Mouse (Mus musculus) small intestine, adult 2 months (tissue): ENCODE results near the gene Serpina3k. TPM values are rescaled to one million over a fixed set of nuclear protein-coding genes. Genes with fewer than 3 reads are reported as not detected.
"Not testable (repeated sequence)": the region's sequence is repeated elsewhere in the genome, so short reads cannot be mapped to it uniquely, and the experiment has no call there.

Experiments
- H3K27ac ChIP-seq: fragments of 200-500 bp; 2 replicates; pipeline ENCODE4 v1.5.1; 2012; ENCODE audit warnings: low read depth, low read length, control low read depth, inconsistent platforms; ENCODE audit not compliant: insufficient read depth
- H3K27me3 ChIP-seq: fragments of 200-500 bp; 2 replicates; pipeline ENCODE4 v1.6.1; 2012; ENCODE audit warnings: mild to moderate bottlenecking, moderate library complexity, low read length, inconsistent platforms; ENCODE audit not compliant: control insufficient read depth, insufficient read depth
- H3K36me3 ChIP-seq: fragments of 200-500 bp; 2 replicates; pipeline ENCODE4 v1.6.1; 2012; ENCODE audit warnings: mild to moderate bottlenecking, low read length, control low read depth, inconsistent platforms; ENCODE audit not compliant: control insufficient read depth, insufficient read depth
- H3K4me1 ChIP-seq: fragments of 200-500 bp; 2 replicates; pipeline ENCODE4 v1.6.1; 2012; ENCODE audit warnings: low read length, inconsistent platforms, mixed read lengths; ENCODE audit not compliant: control insufficient read depth, insufficient read depth, insufficient read length
- H3K4me3 ChIP-seq: fragments of 200-500 bp; 2 replicates; pipeline ENCODE4 v1.5.1; 2012; ENCODE audit warnings: low read depth, mild to moderate bottlenecking, control low read depth, inconsistent platforms, low read length, moderate library complexity
- CTCF ChIP-seq: fragments of 200-500 bp; IDR thresholded peaks from 2 replicates; pipeline ENCODE4 v1.5.1; 2012; ENCODE audit warnings: low read depth, mild to moderate bottlenecking, control low read depth, inconsistent platforms, low read length, moderate library complexity, mixed read lengths; ENCODE audit not compliant: insufficient replicate concordance, insufficient read length; ENCODE audit errors: extremely low read depth
- POLR2A ChIP-seq: fragments of 200-500 bp; IDR thresholded peaks from 2 replicates; pipeline ENCODE4 v1.6.1; 2012; ENCODE audit warnings: low read depth, mild to moderate bottlenecking, control low read depth, inconsistent platforms, low read length, moderate library complexity
- WGBS: fragments of 180-500 bp; shearing (Covaris S2); methylation state at CpG from one replicate; pipeline ENCODE4 v1.1.7; 2018; 5-methylcytosine and 5-hydroxymethylcytosine counted together
- polyA plus RNA-seq: library from polyadenylated mRNA; depleted of rRNA; stranded (reverse); fragments of >200 nt; gene quantifications from 2 replicates; pipeline ENCODE4 v1.2.3, GENCODE M21; 2012; rRNA removed

The Serpina3k gene
- not detected in 2 replicates for polyA plus RNA-seq

DNA sequence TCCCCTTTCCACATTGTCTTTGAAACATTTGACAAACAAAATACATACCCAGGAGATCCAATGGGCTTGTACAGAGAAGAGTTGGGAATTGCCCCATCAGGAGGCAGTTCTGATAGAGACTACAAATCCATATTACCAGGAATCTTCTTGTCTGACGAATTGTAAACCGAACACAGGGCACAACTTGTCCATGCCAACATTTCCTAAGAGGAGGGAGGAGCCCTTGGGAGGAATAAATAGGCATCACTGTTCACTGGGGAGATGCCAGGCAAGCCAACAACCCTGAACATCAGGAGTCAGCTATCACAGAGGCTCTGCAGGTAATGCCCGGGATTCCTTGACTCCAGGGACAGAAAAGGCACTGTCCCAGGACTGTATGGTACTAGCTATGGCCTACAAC lies at the start of gene Serpina3k, which contains the start of gene Serpina3m:
Serpina3k (plus strand) TSS at position 261 of the 400 bp plus-strand sequence.
Serpina3m (plus strand) TSS at position 261 of the 400 bp plus-strand sequence.
- 83% methylated on average over 3 of the region's 3 CpGs for WGBS
- H3K4me3 ChIP-seq, H3K4me1 ChIP-seq, H3K27ac ChIP-seq, H3K36me3 ChIP-seq, H3K27me3 ChIP-seq: not testable (repeated sequence)

DNA sequence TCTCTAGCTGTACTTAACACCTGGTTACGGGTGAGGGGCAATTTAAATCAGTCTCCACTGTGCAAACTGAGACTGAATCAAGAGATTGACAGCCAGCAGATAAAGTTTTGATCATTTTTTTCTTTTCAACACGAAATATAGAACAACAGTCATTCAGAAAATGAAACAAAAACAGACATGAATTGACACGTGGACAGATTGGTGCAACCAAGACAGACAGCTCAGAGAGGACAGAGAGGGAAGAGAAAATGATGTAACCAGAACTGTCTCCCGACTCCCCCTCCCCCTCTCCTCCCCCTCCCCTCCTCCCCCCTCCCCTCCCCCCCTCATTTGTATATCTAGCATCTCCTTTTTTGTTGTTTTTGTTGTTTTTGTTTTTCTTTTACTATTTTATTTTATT lies 48.4 kb upstream of the Serpina3k start:
- no peak for TF ChIP-seq CTCF
- TF ChIP-seq POLR2A = no peak
- Histone ChIP-seq H3K4me3 (no peak overlapping the region), H3K27me3 (no peaks in the 10 kb centered on the region; the same call in 1 of the 2 replicates), H3K27ac (no peak overlapping the region), H3K36me3 (no peaks in the 10 kb centered on the region), H3K4me1 (no peaks in the 10 kb centered on the region)
- WGBS = 25% methylated on average over 4 of the region's 4 CpGs

DNA sequence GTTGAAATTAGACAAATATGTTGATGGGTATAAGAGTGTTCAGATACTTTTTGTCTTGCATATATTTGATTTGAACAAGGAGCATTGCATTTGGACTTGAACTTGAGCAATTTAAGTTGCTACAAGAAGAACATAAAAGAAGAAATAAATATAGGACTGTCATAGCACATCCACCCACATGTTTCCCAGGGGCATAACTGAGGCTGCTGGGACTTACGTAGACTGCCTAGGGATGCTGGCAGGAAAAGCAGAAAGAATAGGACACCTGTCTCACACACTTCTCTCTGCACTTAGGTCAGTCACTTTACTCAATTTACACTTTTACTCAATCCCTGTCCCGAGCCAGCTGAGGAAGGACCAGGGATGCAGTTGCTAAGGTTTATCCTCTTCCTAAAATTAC lies 44.3 kb upstream of the Serpina3k start:
- H3K4me3 ChIP-seq = no peak overlapping the region
- TF ChIP-seq POLR2A (no peak), CTCF (no peak)
- no peaks in the 10 kb centered on the region for H3K36me3 ChIP-seq
- H3K27me3 ChIP-seq = no peaks in the 10 kb centered on the region; the same call in 1 of the 2 replicates
- no peak overlapping the region for H3K27ac ChIP-seq
- WGBS = 84% methylated on average over 2 of the region's 2 CpGs
- H3K4me1 ChIP-seq = no peaks in the 10 kb centered on the region

DNA sequence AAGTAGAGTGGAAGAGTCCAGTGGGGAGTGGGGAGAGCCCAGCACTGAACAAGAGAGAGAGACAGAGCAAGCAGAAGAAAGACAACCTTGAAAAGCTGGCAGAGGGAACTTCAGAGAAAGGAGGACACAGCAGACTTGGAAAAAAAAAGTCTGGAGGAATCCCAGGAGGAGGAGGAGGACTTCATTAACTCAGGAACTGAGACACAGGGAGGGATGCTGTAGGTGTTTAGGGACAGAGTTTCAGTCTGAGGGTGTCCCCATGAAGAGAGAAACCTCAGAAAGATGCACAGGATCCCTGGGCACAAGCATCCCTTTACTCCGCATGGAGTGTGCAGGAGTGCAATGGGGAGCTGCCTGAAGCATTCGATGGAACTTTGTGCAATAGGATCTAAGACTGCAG lies 40.2 kb upstream of the Serpina3k start:
- 85% methylated on average over 2 of the region's 2 CpGs for WGBS
- Histone ChIP-seq H3K27me3 (no peaks in the 10 kb centered on the region), H3K27ac (no peak overlapping the region), H3K4me1 (no peaks in the 10 kb centered on the region), H3K36me3 (no peaks in the 10 kb centered on the region), H3K4me3 (no peak overlapping the region)
- TF ChIP-seq CTCF (no peak), POLR2A (no peak)

DNA sequence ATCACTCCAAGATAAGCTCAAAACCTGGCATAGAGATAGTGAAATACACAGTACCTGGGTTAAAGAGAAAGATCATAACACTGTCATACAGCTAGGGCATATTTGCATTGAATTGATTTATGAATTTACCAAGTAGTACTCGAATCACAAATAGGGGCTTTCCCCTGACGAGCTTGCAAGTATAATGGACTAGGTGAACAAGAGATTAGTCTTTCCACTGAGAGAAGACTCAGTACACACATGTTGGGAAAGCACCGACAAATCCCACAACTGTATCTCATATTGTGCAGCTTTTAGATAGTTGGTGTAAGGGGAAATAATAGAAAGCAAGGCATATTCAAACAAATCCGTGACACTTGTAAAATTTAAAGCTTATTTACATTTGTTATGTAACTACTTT lies 32.3 kb upstream of the Serpina3k start:
- H3K27me3 ChIP-seq = no peaks in the 10 kb centered on the region
- no peaks in the 10 kb centered on the region for H3K36me3 ChIP-seq
- no peaks in the 10 kb centered on the region for H3K4me1 ChIP-seq
- 26% methylated on average over 4 of the region's 4 CpGs for WGBS
- TF ChIP-seq CTCF = no peak
- TF ChIP-seq POLR2A = no peak
- H3K27ac ChIP-seq = no peak overlapping the region
- no peak overlapping the region for H3K4me3 ChIP-seq

DNA sequence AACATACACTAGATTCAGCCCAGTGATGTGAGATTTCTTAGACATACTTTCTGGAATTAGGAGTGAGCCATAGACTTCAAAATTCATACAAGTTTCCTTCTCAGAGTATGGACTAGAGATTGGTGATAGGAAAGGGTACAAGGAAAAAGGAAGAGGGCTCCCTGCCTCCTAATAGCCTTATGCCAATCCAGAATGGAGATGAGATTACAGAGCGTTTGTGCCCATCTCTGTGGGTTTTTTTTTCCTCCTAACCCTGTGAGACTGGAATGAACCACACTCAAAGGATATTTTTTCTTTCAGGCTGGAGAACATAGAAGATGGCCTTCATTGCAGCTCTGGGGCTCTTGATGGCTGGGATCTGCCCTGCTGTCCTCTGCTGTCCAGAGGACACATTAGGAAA lies 24.0 kb upstream of the Serpina3k start, which contains the start of gene Serpina3j:
Serpina3j (plus strand) TSS at position 301 of the 400 bp plus-strand sequence.
- no peak within 1 kb of the TSS for H3K27ac ChIP-seq
- no peaks in the 10 kb centered on the region for H3K27me3 ChIP-seq
- TF ChIP-seq CTCF = no peak
- TF ChIP-seq POLR2A = no peak
- no peaks in the 10 kb centered on the region for H3K4me1 ChIP-seq
- 65% methylated on average over 1 of the region's 1 CpGs for whole genome bisulfite sequencing
- no peak within 1 kb of the TSS for H3K4me3 ChIP-seq
- H3K36me3 ChIP-seq = no peaks in the 10 kb centered on the region

DNA sequence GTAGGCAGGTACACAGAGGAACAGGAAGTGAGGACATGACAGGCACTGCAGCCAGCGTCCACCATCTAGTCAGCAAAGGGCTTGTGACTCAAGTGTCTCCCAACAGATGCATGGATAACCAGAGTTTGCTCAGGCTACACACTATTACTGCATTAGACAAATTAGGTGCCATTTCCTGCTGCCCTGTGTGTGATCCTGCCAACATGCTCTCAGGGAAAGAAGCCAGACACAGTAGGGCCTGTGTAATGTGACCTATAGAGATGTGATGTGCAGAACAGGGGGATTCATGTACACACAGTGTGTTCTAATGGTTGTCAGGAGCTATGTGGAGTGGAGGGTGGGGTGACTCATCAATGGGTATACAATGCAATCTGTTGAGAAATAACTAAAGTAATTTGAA lies 15.8 kb upstream of the Serpina3k start:
- Histone ChIP-seq H3K27ac (no peak overlapping the region), H3K27me3 (no peaks in the 10 kb centered on the region), H3K36me3 (no peaks in the 10 kb centered on the region), H3K4me3 (no peak overlapping the region), H3K4me1 (no peaks in the 10 kb centered on the region)
- WGBS = 56% methylated on average over 1 of the region's 1 CpGs
- TF ChIP-seq POLR2A = no peak
- TF ChIP-seq CTCF = no peak

DNA sequence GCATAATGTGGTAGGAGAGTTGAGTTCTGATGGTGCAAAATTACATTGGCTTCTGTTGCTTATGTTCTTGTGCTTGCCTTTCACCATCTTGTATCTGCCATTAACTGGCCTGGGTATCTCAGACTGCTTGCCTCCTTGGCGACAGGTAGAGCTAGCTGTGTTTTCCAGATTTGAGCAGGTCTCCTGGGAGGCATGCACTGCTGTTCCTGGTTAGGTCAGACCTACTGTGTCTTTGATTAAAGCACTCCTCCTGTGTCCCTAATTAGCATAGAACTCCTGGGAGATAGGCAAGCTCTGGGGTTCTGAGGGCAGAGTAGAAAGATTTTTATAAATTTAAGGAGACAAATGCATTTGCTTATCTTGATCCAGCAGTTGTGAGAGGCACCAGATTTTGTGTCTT lies 6.6 kb upstream of the Serpina3k start:
- no peaks in the 10 kb centered on the region for H3K4me1 ChIP-seq
- H3K4me3 ChIP-seq = no peak overlapping the region
- H3K27ac ChIP-seq = no peak overlapping the region
- no peaks in the 10 kb centered on the region for H3K27me3 ChIP-seq
- no peak for TF ChIP-seq POLR2A
- no peaks in the 10 kb centered on the region for H3K36me3 ChIP-seq
- 44% methylated on average over 1 of the region's 1 CpGs for WGBS

DNA sequence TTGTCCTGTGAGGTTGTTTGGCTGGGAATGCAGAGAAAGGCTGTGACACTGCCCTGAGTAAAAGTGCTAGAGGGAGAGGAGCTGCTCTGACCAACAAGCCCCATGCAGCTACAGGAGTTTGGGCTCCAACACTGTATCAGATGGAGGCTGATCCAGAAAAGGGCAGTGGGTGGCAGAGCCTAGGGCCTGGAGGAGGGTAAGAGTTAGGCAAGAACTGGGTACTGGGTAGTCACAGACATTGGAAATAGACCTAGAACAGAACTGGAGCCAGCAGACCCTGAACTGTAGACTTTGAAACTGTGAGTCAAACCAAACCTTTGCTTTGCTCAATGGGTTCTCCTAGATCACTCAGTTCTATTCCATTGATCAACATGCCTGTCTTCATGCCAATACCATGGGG lies 1.4 kb upstream of the Serpina3k start:
- H3K4me1 ChIP-seq, H3K27ac ChIP-seq, H3K4me3 ChIP-seq, H3K36me3 ChIP-seq, H3K27me3 ChIP-seq: not testable (repeated sequence)
